Mouse (Mus musculus) G1E (cell line): Measurements from ENCODE around the gene Ehmt1.

Source experiments
- CTCF ChIP-seq: IDR thresholded peaks from 2 replicates; pipeline ENCODE4 v1.5.1; 2012; ENCODE audit warnings: low read depth, low read length, inconsistent platforms, mixed read lengths
- GATA1 ChIP-seq: IDR thresholded peaks from 2 replicates; pipeline ENCODE4 v1.6.1; 2012; ENCODE audit warnings: borderline replicate concordance, low read length, inconsistent platforms, mixed read lengths
- GATA2 ChIP-seq: IDR thresholded peaks from 2 replicates; pipeline ENCODE4 v1.6.1; 2012; ENCODE audit warnings: low read depth, low read length, inconsistent platforms, borderline replicate concordance
- POLR2AphosphoS5 ChIP-seq: IDR thresholded peaks from 2 replicates; pipeline ENCODE4 v1.6.1; 2012; ENCODE audit warnings: low read depth, low read length, inconsistent platforms; ENCODE audit not compliant: insufficient replicate concordance
- TAL1 ChIP-seq: conservative IDR thresholded peaks from 2 replicates; pipeline ENCODE4 v1.6.1; 2012; ENCODE audit warnings: low read depth, low read length, inconsistent platforms, mixed read lengths

DNA sequence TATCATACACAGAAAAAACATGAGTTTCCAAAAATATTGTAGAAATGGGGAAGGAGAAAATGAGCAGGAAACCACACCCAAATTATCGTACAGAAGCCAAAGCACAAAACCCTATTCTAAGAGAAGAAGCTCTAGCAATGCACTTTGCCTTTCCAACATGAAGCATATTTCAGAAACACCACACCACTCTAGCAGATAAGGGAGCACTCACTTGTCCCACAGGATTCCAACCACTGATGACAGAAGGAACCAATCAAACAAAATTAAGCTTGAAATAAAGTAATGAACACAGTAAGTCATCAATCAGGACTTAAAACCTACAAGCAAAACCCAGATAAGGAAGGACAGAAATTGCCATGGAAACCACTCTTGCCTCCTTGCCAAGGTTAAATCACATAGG is 74.2 kb downstream of the Ehmt1 start:
- TF ChIP-seq CTCF (no peak), POLR2AphosphoS5 (no peak), TAL1 (no peak), GATA1 (no peak), GATA2 (no peak)
